Mouse (Mus musculus) CD4-positive, CD25-positive, alpha-beta regulatory T cell, adult 9 weeks (primary cell): ENCODE data around the gene Upf1. TPM values are rescaled to one million over a fixed set of nuclear protein-coding genes. Genes with fewer than 3 reads are reported as not detected.

Experiments
- polyA plus RNA-seq: library from polyadenylated mRNA; unstranded; fragments of 100-300 nt; shearing (Covaris generic); gene quantifications from one replicate; pipeline ENCODE4 v1.2.1, GENCODE M21; 2017

Gene Upf1
- polyA plus RNA-seq, result 3.1 TPM

DNA sequence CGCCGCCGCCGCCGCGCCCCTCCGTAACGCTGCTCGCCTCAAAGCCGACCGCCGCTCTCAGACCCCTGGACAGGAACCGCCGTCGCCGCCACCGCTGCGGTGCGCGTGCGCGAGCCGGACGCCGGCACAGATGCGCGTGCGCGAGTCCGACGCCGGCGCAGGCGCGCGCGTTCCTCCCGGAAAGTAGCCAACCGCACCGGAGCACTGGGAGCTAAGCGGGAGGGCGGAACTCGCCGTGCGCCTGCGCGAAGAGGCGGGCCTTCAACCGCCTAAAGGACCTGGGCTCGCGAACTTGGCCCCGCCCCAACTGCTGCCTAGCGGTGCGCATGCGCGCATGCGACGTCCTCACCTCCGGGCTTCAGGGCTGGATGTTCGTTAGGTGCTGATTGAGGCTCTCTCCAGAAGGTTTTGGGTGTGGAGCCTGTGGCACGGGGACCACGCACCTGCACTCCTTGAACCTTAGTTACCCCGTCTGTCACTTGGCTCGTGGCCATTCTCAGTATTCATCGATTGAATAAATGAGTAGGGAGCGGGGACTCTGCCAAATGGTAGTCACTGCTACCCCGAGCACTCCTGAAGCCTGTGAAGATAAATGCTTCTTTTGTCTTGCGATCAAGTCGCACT, at the start of gene Upf1:
Upf1 (minus strand) TSS at position 85 of the 624 bp plus-strand sequence.

DNA sequence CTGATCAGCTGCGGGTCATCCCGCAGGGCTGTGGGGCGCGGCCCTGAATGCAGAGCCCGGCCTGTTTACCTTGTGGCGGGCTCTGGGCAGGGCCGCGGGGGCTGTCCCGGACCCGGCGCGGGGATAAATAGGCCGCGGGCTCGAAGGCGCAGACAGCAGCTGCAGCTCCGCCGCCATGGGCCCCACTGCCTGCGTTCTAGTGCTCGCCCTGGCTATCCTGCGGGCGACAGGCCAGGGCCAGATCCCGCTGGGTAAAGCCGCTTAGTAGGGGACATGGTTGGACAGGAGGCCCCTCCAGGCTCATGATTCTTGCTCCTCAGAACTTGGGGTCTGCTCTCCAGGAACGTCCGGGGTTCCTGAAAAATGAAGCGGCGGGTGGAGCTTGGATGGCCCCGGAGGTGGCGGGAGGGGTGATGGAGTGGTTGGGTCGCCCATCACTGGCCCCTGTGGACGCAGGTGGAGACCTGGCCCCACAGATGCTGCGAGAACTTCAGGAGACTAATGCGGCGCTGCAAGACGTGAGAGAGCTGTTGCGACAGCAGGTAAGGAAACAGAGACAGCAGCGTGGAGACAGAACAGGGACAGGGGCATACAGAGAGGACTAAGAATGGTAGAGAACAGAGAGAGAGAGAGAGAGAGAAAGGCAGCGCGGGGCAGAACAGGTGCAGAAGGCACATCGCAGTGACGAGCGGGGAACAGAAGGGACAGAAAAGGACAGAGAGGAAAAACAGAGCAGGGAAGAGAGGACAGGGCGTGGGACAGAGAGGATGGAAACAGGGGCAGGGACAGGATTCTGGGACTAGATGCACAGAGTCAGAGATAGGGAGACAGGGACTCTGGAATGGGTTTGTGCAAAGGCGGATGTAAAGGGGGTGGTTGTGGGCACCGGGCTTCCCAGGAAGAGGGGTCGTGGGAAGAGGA, 20.6 kb upstream of the Upf1 start, which contains the start of gene Comp:
Comp (plus strand) TSS at position 162 of the 921 bp plus-strand sequence.

DNA sequence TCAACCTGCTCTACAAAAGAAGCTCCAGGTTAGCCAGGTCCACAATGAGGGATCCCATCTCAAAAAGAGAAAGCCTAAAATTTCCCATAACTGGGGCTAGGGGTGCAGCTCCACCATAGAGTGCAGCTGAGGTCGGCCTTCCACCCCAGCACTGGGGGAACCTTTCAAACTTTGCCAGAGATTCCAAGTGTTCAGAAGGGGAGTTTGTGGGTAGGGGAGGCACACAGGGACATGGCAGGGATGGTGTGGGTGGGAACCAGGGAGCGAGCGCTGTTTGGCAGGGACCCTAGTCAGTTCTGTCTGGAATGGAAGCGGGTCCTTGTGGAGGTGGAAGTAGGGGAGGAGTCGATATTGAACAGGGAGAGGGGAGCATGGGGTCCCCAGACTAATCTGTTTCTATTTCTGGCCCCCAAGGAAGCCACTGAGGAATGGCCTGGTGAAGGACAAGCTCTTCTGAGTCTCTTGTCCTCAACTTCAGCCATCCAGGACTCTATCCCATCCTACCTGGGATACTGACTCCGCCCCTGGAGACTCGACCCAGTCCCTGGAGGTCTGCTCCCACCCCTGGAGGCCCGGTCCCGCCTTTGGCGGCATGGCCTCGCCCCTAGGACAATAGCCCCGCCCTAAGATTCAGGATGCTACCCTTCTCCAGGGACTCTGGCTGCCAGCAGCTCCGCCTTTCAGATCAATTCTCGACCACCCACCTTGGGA, 23.8 kb downstream of the Upf1 start, which contains the start of gene Gdf1:
Gdf1 (plus strand) TSS at position 694 of the 711 bp plus-strand sequence.

DNA sequence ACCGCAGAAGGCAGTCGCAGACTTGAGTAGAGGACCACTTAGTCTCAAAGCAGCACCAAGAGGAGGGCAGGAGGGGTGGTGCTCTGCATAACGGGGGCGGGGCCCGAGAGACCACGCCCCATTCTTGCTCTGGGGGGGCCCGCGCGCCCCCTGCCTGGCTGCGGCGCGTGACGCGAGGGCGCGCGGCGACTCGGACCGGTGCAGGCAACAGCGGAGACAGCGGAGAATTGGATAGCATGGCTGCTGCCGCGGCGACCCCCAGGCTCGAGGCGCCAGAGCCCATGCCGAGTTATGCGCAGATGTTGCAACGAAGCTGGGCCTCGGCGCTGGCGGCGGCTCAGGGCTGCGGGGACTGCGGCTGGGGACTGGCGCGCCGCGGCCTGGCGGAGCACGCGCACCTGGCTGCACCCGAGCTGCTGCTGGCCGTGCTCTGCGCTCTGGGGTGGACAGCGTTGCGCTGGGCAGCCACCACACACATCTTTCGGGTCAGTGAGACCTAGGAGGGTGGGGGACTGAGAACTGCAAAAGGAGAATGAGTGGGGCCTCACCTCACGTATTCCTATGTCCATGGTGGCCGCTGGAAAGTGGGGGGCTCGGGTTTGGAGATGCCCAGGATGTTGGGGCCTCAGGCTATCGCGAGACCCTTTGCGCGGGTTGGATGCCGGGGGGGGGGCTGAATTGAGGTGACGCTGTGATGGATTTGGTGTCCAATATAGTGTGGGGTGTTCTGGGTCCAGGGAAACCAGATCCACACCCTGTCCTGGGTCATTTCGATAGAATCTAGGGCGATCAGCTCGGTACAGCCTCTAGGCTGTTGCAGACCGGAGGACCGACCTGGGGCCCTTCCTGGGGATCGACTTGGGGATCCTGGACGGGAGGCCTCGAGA, 37.2 kb downstream of the Upf1 start, which contains the start of gene Cers1:
Cers1 (plus strand) TSS at position 152 of the 887 bp plus-strand sequence.

DNA sequence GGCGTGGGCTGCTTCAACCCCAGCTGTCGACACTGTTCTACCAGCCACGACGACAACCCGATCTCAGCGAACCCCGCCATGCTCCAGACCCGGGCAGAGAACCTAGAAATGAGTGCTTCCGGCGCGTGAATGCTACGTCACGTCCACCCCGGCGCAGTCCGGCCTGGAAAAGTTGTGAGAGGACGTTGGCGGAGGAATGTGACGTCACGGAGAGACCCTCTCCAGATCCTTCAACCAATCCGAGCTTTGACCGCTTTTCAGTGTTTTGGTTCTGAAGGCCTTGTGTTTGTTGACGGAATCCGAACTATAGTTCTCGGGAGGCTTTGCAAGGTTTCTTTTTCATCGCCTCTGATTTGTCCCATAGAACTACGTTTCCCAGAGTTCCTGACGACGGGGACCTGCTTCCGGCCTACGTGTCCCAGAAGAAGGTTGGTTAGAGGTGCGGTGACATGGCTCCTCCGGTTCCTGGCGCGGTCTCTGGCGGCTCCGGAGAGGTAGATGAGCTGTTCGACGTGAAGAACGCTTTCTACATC, 50.7 kb downstream of the Upf1 start, which contains the start of the genes Ddx49 and Cope:
Ddx49 (minus strand) TSS at position 132 of the 533 bp plus-strand sequence.
Cope (plus strand) TSS at position 161 of the 533 bp plus-strand sequence.

DNA sequence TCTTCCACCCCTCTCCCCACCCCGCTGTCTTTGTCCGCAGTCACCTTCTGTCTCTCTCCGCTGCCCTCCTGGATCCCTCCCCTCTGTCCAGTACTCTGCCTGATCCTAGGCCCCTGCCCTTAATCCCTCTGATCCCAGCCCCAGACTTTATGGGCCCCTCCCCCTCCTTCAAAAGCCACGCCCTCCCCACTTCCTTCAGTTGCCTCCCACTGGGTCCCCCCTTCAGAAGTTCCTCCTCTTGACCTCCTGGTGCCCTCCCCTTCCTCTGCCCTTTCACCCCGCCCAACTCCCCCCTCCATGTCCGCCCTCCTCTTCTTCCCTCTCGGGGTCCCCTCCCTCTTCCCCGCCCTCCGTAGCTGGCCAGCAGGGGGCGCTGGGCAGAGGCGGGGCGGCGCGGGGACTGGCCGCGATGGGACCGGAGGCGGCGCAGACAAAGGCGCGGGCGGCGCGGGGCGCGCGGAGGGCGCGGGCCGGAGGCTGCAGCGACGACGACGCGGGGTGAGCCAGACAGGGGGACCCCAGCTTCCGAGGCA, 70.4 kb downstream of the Upf1 start, which contains the start of gene Homer3:
Homer3 (plus strand) TSS at position 225 of the 533 bp plus-strand sequence.

Other genes starting within 250 kb of the Upf1 start
- gene Ncan, start 232.4 kb downstream of the Upf1 start, polyA plus RNA-seq, result not detected
- gene Nr2c2ap, start 221.9 kb downstream of the Upf1 start, polyA plus RNA-seq, result 69.0 TPM
- 46.9 TPM for gene Rfxank, start 214.1 kb downstream of the Upf1 start, polyA plus RNA-seq
- gene Borcs8, start 213.8 kb downstream of the Upf1 start, polyA plus RNA-seq, result 73.1 TPM
- gene Mef2b, start 213.6 kb downstream of the Upf1 start, polyA plus RNA-seq, result 2.6 TPM
- 57.7 TPM for gene Tmem161a, start 180.9 kb downstream of the Upf1 start, polyA plus RNA-seq
- 15.3 TPM for gene Slc25a42, start 141.0 kb downstream of the Upf1 start, polyA plus RNA-seq
- 33.0 TPM for gene Sugp2, start 119.1 kb downstream of the Upf1 start, polyA plus RNA-seq
- 13.1 TPM for gene Armc6, start 118.8 kb downstream of the Upf1 start, polyA plus RNA-seq
- gene Homer3, start 70.5 kb downstream of the Upf1 start, polyA plus RNA-seq, result 1.3 TPM
- 55.0 TPM for gene Ddx49, start 50.8 kb downstream of the Upf1 start, polyA plus RNA-seq
- gene Cope, start 50.8 kb downstream of the Upf1 start, polyA plus RNA-seq, result 381 TPM
- not detected for gene Cers1, start 37.5 kb downstream of the Upf1 start, polyA plus RNA-seq
- gene Gdf1, start 23.5 kb downstream of the Upf1 start, polyA plus RNA-seq, result not detected
- gene Comp, start 20.3 kb upstream of the Upf1 start, polyA plus RNA-seq, result 0.33 TPM
- 22.8 TPM for gene Crtc1, start 86.3 kb upstream of the Upf1 start, polyA plus RNA-seq
- 8.9 TPM for gene Klhl26, start 123.7 kb upstream of the Upf1 start, polyA plus RNA-seq
- not detected for gene Tmem59l, start 134.1 kb upstream of the Upf1 start, polyA plus RNA-seq
- gene Crlf1, start 139.9 kb upstream of the Upf1 start, polyA plus RNA-seq, result not detected
- 138 TPM for gene Rex1bd, start 153.5 kb upstream of the Upf1 start, polyA plus RNA-seq
- 1,281 TPM for gene Uba52, start 157.5 kb upstream of the Upf1 start, polyA plus RNA-seq
- gene Fkbp8, start 174.4 kb upstream of the Upf1 start, polyA plus RNA-seq, result 424 TPM
- gene Kxd1, start 174.7 kb upstream of the Upf1 start, polyA plus RNA-seq, result 106 TPM
- gene Ell, start 186.2 kb upstream of the Upf1 start, polyA plus RNA-seq, result 42.7 TPM
- 48.6 TPM for gene Isyna1, start 241.1 kb upstream of the Upf1 start, polyA plus RNA-seq